Mouse (Mus musculus): ENCODE data around the gene Daam2.
A peak's percentile ranks its signal among the peaks of the same experiment; 100 is the strongest.

The Daam2 gene

DNA sequence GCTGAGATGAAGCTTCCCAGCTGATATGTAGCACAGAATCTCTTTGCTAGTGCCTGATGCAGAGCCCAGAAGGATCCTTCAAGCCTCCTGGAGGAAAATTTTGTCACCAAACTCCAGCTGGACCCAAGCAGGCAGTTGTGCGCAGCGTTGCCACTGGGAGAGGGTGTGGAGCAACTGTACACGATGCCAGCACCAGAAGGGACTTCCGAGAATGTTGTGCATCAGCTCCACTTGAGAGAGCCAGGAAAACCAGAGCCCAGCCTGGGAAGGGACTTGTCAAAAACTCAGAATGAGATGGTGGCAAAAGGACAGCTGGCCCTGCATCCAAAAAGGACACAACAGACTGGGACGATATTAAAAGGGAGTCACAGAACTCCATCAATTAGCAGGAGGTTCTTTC lies 32.5 kb downstream of the Daam2 start:
- DNase-seq (ENCODE audit: low spot score): no peak

DNA sequence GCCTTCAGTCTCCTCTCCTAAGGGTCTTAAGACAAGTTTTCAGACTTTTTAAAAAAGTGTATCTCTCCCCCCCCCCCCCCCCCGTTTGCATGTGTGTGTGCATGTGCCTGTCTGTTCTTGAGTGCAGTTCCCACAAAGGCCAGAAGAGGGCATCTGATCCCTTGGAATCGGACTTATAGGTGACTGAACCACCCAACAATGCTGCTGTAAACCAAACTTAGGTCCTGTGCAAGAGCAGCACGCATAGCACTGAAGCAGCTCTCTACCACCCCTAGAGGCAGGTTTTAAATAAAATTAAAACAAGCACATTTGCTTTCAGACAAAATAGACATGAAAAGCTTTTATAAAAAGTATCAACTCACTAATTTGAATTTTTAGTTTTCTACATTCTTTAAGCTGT lies 33.9 kb downstream of the Daam2 start:
- DNase-seq (ENCODE audit: low spot score): peak; percentile 74

DNA sequence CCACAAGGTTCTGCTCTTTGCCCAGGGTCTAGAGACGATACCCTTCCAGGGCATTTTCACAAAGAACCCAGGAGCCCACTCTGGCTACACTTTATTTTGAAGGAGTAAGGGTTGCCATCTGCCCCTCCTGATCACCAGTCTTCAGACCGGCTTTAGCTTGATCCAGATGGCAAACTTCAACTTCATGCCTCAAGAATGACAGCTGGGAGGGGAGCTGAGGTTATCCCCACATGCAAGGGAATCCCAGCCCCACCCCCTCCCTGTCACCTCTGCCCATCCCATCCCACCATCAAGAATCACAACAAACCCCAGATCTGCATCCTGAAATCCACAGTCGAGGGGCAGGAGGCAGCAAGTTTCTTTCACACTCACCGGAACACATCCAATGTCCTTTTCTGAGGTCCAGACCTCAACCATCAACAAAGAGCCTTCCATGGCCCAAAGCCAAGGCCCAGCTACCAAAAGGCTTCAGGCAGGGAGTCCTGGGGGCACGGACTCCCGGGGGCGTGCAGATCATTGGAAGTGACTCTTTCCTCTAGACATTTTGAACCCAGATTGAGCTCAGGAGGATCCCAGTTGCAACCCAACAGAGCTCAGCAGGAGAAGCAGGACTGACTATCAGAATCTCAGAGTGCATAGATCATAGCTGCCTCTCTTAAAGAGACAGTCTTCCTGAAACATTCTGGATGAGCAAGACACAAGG lies 35.5 kb downstream of the Daam2 start:
- no peak for DNase-seq (ENCODE audit: low spot score)

DNA sequence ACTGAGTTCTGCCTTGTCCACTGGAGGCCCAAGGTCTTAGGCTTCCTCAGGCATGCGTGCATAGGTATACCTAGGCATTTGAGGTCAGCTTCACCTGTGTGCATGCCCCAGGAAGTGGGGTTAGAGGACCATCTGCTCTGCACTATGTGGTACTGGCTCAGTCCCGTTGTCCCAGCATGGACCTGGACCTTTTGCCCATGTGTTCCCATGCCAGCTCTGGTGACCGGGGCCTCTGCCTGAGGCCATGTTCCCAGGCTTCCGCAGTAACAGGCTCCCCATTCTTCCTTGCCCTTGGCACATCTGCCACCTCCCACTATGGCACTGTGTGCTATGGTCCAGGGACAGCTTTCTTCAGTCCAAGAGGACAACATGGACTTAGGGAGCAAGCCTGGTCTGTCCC lies 36.1 kb downstream of the Daam2 start:
- no peak for DNase-seq (ENCODE audit: low spot score)

DNA sequence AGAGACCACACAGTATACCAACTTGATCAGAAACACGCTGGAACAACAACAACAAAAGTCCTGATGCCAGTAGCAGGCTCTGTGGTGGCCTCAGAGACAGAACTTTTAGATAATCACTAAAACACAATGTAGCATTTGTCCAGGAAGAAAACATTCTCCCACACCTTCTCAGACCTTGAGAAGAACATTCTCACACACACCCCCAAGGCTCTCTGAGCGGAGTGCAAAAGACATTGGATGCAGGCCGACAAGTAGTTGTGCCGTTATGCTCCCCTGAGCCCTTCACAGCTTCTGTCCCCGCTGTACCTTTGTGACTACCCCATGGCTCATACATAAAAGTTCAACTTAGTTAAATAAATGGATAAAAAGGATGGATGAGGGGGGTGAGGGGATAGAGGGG lies 37.6 kb downstream of the Daam2 start:
- no peak for DNase-seq (ENCODE audit: low spot score)

DNA sequence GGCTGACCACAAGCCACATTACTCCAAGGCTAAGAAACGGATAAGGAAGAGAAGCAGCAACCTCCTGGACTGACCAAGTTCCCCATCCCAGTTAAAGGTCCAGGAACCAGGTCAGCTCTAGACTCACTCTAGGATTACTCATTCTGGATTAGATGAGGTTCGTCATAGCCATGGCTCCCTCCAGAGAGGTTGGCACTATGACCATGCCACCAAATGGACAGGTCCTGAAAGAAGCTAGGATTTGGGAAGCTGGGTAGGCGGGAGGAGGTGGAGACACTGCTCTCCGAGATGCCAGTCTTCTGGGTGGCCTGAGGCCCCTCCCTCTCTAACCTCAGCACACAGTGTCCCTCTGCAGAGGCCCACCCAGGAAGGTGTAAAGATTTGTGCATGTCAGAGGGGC lies 38.2 kb downstream of the Daam2 start:
- no peak for DNase-seq (ENCODE audit: low spot score)

DNA sequence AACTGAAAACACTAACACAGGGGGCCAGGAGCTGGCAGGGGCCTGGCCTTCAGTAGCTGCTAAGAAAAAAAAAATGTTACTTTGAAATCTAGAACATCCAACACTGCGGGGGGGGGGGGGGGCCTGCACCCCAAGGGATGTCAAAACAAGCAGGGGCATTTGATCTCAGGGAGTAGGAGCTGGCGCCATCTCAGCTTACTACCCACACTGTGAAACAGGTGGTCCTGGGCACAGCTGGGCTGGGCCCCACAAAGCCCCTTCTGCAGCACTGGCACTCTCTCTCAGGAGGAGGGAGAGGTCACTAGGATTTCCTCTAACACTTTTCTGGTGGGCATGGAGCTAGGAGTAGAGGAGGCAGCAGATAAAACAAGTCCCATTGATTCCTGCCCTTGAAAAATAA lies 39.6 kb downstream of the Daam2 start:
- no peak for DNase-seq (ENCODE audit: low spot score)

DNA sequence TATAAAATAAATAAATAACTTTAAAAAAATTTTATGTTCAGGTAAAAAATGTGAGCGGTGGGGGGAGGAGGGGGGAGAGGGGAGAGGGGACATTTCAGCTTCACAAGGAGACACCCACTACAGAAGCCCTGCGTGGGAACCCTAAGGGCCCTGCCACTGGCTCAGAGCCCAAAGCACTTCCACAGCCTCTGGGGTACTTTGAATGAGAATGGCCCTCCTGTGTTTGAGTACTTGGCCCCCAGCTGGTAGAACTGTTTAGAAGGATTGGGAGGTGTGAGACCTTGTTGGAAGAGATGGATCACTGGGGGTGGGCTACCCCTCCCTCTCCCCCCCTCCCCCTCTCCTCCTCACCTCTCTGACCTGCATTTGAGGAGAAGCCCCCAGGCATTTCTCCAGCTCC lies 41.7 kb downstream of the Daam2 start:
- no peak for DNase-seq (ENCODE audit: low spot score)

DNA sequence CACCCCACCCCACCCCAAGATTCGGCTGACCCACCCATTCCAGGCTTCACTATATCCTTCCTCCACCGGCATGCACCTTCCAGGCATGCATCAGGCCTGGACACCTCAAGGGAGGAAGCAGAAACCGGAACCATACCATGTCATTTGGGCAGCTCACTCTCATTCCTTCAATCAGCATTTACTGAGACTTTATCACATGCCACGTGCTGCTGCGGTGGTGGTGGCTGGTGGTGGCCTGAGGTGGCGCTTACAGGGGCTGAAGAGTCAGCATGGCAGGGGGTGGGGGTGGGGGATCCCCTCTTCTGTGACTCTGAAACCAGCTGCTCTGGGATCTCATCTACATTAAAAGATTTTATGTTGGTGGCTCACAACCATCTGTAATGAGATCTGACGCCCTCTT lies 42.1 kb downstream of the Daam2 start:
- no peak for DNase-seq (ENCODE audit: low spot score)

DNA sequence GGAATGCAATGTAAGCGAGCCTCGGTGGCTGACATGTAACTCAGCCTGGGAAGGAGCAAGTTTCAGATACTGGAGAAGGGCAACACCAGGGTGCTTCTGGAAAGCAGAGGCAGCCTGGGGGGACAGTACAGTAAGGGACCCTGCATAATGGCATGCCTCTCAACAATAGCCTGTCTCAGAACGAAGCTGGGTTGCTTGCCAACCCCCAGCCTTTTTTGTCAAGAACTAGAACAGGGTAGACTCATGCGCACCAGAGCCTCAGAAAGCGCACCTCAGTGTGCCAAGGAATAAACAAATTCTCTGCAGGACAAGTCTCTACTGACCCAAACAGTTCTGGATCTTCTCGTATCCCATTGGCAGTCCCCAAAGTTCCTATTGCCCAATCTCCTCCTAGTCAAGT lies 43.5 kb downstream of the Daam2 start:
- DNase-seq (ENCODE audit: low spot score): no peak

DNA sequence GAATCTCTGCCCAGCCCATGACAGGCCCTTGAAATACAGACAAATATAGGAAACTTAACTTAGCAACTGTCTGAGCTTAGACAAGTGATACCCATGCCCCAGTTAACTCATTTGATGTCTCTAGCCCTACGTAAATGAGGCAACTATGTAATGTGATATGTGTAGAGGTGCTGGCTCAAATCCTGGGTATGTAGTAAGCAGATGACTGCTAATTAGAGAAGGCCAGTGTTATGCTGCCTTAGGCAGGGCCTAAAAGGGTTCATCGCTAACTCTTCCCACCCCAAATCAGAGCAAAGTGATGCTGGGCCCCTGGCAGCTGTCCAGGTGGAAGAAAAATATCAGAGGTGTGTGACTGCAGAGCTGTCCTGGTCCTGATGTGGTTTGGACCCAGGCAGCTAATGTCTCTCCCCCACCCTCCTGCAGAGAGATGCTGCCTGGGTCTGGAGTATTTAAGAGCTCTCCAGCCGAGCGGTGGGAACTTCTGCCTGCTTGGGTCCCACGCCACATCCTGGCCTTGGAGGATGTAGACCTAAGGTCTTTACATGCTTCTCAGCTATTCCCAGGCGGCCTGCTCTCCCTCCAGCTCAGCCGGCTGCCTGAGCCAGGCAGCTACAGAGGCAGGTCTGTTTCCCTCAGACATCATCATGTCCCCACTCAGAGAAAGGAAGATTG lies 44.4 kb downstream of the Daam2 start:
- no peak for DNase-seq (ENCODE audit: low spot score)

DNA sequence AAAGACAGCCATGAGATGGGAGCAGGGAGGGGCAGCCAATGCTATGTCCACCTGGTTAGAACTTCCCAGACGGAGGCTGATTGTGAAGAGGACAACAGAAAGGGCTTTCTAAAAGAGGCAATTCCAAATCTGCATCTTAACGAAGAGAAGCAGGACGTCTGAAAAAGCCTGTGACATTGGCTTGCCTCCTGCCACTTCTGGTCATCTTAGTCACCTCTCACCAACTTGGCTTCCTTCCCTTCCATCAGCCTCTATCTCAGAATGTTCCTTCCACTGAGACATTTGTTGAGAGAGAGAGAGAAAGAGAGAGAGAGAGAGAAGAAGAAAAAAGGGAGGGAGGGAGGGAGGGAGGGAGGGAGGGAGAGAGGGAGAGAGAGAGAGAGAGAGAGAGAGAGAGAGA lies 47.1 kb downstream of the Daam2 start:
- DNase-seq (ENCODE audit: low spot score): no peak

DNA sequence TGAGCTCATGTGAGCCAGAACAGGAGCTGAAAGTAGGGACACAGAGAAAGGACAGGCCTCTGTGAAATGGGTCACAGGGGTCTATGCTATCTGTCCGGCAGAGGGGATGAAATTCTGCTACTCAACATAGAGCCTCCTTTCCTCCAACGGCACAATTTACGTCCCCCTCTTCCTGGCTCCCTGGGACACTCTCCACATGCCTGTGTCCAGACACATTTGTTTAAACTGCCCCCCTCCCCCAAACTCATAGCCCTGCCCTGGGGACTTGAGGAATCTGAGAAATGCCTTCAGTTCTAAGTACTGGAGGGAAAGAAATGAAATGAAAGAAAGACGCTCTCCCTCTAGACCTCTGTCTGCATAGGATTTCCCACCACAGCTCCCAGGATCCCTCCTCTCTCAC lies 48.5 kb downstream of the Daam2 start:
- no peak for DNase-seq (ENCODE audit: low spot score)

DNA sequence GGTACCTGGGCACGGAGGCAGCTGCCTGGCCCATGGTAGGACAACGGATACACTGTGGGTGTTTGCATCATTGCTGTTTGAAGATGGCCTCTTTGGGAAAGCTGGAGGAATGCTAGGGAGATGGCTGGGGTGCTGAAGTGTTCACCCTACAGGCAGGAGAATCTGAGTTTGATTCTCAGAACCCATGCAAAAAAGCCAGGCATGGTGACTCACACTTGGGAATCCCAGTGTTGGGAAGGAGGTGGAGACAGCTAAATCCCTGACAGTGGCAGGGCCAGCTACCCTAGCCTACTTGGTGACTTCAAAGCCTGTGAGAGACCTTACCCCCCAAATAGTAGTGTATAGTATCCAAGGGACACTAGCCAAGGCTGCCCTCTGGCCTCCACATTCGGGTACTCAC lies 49.0 kb downstream of the Daam2 start:
- no peak for DNase-seq (ENCODE audit: low spot score)

DNA sequence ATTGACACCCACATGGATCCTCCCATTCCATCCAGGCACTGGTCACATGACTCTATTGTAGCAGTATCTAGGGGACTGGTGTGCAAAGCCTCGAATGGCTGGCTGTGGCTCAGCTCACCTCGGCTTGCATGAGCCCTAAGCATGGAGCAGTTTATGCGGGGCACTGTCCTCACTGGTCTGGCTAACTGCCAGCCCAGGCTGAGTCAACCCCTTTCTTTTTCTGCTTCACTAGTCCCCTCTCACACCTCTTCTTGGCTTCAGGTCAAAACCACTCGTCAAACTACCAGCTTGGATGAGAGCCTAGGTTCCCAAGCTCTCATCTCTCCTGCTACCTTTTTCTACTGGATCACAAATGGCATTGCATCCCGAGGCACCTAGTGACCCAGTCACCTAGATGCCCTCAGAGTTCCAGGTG lies 51.5 kb downstream of the Daam2 start:
- no peak for DNase-seq (ENCODE audit: low spot score)

DNA sequence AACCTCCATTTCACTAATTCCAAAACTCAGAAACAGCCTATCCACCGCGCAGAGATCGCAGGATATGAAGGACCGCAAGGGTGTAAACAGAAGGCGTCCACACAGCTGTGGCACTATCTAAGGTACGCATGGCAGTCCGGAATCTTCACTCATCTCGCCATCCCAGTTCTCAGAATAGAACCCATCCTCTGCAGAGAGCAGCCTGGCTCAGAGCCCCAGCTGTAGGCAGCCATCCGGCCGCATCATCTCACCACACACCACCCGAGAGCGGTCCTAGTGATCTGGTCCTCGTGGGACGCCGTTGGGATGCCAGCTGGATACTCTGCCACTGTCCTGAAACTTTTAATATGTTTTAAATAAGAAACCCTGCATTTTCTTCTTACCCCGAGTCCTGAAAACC lies 54.7 kb downstream of the Daam2 start:
- DNase-seq (ENCODE audit: low spot score): no peak

DNA sequence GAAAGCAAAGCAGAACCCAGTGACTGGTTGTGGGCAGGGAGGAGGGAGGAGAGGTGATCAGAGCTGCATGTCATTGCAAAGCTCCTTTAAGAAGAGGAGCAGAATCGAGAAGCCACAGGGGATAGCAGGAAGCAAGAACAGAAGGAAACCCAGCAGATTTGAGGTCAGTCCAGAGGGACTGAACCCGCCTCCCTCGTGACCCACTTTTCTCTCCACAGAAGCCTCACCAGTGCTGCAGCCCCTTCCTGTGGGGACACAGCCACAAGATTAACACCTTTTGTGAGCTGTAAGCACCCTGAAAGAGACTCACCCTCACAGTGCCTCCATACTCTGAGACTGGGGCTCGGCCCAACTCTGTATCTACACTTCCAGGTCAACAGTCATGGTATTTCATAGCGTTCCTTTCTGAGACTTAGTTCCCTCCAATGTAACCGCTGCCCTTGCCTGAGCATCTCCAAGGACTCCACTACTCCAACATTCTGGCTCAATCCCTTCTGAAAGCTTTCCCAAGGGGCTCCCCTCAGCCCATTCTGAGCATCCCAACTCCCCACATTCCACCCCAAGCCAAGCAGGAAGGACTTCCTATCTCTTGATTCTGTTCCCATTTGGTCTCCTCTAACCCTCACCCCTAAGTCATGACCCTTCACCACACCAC lies 60.8 kb downstream of the Daam2 start:
- DNase-seq (ENCODE audit: low spot score): no peak

DNA sequence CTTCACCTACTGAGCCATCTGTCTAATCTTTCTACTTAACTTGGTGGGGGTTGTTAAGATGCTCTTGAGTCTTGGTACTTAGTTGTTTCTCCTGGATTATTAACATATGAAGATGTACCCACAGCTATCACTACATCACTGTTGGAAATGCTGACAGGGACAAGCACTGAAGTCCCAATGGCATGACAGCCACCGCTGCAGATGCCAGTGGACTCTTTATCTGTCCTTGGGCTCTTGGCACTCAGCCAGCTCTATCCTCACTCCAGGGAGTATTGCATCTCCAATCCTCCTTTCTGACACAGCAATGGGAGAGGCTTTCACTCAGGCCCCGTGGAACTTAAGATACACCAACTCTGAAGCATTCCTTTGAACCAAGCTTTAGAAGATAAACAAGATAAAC lies 63.9 kb downstream of the Daam2 start:
- DNase-seq (ENCODE audit: low spot score): no peak

DNA sequence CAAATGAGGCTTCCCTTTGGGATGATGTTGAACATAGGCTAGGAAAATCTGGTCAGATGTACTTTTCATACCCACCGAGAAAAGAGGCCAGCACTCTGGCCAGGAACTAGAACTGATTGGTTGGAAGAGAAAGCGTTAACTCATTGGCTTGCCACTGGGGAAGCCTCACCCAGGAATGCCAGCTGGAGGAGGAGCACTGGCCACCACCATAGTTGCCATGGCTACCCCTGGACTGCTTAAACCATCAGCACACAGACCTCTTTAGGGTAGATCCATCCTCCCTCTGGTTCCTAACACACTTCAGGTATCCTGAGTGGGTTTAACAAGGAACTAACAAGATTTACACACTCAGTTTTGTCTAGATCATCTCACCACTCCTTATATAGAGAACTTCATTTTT lies 64.5 kb downstream of the Daam2 start:
- no peak for DNase-seq (ENCODE audit: low spot score)

DNA sequence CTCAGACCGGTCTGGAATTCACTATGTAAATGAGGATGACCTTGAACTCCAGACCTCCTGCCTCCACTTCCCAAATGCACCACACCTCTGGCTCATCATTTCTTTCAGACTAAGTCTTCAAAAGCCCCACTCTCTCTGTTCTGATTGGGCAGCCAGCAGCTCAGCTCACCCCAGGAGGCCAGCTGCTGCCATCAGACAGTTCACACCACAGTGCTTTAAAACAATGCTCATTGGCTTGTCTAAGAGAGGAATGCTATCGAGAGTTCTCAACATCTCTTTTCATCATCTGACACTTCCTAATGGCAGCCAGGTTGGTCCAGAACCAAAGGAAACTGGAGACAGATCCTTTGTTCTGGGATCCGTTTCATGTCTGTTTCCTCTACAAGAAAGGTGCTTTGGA lies 66.0 kb downstream of the Daam2 start:
- no peak for DNase-seq (ENCODE audit: low spot score)

DNA sequence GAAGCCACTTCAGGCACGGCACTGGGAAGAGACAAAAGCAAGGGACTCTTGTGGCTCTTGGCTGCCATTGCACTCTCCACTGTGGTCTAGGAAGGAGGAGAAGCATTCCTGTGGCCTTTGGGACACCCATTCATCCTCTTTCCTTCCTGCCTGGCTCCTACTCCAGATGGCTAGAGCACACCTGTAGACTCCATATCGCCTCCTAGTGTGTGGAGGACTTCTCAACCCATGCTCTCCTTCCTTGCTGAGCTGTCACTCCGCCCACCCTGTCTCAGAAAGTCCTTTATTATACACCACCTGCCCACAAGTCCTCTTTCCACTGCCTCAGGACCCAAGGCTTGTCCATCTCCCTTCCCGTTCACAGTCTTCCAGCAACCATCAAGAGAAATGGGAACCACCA lies 70.9 kb downstream of the Daam2 start:
- DNase-seq (ENCODE audit: low spot score): no peak

DNA sequence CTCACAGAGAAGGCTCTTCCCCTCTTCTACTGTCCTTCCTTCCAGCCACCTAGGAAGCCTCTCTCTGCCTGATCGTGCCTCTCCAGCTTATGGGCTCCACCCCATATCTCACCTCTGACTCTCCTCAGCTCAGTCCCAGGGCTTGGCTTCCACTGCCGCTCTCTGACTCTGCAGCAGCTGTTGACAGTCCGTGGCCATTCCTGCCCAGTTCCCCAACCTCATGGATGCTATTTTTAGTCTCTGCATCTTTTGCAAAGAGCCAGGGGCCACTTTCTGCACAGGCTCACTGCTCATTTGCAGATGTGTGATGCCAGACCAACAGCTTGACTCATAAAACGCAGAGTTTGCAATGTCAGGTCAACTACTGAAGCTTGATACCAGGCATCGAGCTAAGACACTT lies 75.0 kb downstream of the Daam2 start:
- DNase-seq (ENCODE audit: low spot score): no peak

DNA sequence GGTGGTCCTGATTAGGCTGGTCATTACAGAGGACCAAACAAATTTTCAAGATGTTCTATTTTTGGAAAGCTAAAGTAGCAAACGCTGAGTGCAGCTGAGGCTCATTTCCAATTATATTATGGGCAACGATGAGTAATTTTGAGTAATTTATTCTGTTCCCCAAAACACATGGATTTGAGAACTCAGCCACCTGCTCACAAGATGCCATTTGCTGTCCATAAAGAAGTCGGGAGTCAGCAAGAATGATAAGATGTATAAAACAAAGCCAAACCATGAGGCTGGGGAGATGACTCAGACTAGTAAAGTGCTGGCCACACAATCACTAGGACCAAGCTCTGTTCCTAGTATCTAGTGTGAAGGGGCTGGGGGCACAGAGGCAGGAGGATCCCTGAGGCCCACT lies 79.7 kb downstream of the Daam2 start:
- no peak for DNase-seq (ENCODE audit: low spot score)

DNA sequence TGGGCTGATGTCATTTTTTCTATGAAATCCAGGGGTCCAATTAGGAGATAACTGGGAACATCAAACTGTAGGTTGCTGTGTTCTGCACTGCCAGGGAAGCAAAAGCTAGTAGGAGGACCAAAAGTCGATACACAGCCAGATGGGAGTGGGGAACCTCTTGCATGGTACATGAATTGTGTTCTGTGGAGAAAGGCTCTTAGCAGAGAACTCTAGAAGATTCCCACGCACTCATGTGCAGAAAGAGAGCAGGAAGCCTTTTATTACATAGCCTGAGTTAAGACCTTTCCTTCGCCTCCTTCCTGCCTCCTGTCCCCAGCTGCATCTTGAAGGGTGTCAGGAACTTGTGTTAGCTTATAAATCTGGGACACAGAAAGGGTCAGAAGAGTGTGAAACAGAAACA lies 82.3 kb downstream of the Daam2 start:
- DNase-seq (ENCODE audit: low spot score): no peak
